Mouse (Mus musculus) regulatory T cell (primary cell): ENCODE measurements around the gene Acad12.
"Not testable (repeated sequence)": the region's sequence is repeated elsewhere in the genome, so short reads cannot be mapped to it uniquely, and the experiment has no call there.

Experiments used
- in situ Hi-C: fragments of 300-600 bp; cut with MboI, MseI; formaldehyde crosslinking; loops from one replicate; pipeline ENCODE4 v1.15.1; 2025; ENCODE audit warnings: high pct_unique_total_duplicates

Acad12 gene

DNA sequence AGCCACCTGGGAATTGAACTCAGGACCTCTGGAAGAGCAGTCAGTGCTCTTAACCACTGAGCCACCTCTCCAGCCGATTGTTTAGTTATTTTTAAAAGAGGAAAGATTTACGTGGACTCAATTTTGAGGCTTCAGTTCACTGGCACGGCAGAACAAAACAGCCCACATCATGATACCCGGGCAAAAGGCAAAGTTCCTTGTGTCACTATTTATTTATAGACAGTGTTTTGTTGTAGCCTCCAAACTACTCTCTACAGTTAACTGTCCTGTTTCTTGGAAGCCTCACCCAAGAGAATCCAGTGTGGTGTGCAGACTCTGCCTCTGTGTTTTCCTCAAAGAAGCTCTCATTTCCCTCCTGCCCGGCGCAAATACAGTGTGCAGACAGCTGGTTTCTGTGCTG, 6.7 kb downstream of the Acad12 start:
- in situ Hi-C loops: no loop called here

GRCm38 (mm10) chr5:121609556-121610135, 9.1 kb downstream of the Acad12 start:
- in situ Hi-C loops: loop anchor here (5.0 kb wide), 1 partner anchor 47 kb away; no protein-coding TSS in a partner anchor

DNA sequence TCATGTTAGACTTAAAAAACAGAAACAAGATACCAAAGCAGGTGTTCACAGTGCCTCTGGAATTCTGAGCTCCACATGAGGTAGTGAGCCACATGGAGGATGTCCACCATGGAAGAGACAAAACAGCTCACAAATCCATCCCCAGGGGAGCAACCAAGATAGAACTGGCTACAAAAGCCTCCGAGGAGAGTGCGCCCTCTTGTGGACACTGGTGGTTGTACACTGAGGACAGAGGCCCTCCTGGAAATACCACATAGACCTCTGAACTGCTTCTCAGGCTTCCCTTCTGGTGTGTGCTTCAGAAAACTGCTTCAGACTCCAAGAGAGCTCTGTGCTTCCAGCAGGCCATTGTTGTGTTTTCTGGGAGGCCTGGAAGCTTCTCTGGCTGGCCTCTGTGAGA, 12.6 kb downstream of the Acad12 start:
- in situ Hi-C loops: loop anchor here (5.0 kb wide), 1 partner anchor 44 kb away; no protein-coding TSS in a partner anchor

DNA sequence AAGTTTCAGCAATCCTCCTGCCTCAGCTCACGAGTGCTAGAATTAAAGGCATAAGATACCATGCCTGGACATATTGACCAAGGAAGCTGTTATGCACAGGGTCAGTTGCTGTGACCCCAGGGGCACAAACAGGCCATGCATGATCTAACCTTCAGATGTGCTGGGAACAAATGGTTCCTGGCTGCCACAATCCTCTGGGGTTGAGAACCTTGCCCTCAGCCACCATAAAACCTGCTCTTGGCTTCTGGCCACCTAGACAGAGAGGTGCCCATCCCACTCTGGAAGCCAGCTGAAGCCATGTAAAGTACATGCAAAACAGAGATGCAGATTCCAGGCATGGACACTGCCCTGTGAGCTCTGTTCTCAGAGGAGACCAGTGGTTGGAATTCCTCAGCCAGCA, 14.9 kb downstream of the Acad12 start:
- in situ Hi-C loops: not testable (repeated sequence)

DNA sequence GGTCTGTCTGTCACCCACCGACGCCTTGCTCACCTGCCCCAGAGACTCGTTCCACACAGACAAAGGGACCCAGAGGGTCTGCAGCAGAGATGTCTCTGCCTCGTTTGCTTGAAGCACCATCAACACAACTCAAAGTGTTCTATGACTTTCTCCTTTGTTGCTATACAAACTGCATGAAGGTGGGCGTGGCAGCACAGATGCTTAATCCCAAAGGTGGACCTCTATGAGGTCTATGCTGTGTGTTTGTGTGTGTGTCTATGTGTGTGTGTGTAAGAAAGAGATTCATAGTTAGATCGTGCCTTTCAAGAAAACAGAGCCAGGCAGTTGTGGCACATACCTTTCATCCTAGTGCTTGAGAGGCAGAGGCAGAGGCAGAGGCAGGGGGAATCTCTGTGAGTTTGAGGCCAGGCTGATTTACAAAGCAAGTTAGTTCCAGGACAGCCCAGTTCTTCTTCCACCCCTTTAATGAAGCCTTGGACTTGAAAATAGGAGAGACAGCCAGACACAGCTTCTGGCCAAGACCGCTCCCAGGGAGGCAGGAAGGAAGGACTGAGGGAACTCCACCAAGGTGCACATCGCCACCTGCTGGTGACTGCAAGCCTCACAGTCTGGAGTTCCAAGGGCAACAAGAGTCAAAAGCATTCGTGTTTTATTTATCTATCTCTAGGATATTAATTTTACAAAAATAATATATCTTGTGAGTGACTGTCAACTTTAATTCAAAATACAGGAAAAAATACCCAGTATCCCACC, 17.0 kb downstream of the Acad12 start:
- in situ Hi-C loops: no loop called here

GRCm38 (mm10) chr5:121598871-121599610, 19.7 kb downstream of the Acad12 start:
- in situ Hi-C loops: no loop called here

DNA sequence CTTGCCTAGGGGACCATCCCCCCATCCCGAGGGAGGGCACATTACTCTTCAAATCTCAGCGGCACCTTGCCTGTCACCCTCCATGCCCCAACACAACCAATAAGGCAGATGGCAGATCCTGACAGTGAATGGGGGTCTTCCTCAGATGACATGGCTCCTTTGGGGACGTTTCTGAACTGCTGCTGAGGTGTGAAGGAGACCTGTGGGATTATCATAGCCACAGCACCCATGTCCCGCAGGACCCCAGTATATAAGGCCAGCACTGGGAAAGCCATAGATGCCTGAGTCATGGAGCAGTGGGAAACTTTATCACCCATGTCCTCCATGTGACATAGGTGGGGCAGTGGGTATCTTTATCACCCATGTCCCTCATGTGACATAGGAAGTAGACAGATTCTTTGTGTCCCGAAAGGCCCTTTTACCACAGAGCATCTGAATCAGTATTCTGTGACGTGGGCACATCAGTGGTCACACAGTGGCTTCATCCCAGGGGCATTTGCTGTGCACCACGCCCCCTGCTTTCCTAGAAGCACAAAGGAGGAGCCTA, 20.7 kb downstream of the Acad12 start:
- in situ Hi-C loops: no loop called here

- in situ Hi-C loops: no loop called here
Measured at GRCm38 (mm10) chr5:121597332-121597731, 21.4 kb downstream of the Acad12 start.

DNA sequence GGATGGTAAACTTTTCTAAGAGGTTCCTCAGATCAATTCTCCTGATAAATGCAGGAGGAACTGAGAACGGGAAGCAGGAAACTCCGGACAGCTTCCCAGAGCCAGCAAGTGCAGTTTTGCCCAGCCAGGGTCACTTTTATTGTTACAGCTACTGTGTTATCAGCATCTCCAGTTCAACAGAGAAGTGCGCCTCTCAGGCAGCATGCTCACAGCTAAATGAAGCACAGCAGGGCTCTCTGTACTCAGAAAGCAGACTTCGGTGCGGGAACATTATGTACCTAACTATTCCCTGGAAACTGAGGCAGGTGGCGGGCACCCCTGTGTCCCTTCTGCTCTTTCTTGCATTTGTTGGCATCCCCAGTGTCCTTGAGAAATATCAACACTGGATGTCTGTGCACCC, 22.5 kb downstream of the Acad12 start:
- in situ Hi-C loops: no loop called here

DNA sequence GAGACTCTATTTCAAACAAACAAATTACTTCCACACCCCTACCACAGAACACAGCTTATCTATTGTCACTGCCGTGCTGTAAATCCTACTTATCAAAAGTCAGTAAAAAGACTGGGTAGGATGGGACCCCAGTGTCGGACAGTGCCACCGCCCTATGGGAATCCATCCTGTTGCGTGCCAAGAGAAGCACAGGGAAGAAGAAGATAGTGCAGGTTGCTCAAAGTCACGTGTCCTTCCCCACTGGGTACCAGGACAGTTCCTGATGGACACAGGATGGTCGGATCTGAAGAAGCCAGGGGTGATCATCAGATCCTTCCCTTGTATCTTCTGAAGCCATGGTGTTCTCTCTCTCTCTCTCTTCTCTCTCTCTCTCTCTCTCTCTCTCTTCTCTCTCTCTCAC, 23.0 kb downstream of the Acad12 start:
- in situ Hi-C loops: no loop called here

GRCm38 (mm10) chr5:121594714-121595313, 23.9 kb downstream of the Acad12 start:
- in situ Hi-C loops: no loop called here

GRCm38 (mm10) chr5:121593451-121594401, 25.0 kb downstream of the Acad12 start, which contains the start of gene Aldh2:
Gene Aldh2, minus strand, starts transcription at chr5:121593824.
- in situ Hi-C loops: no loop called here

- in situ Hi-C loops: no loop called here
Measured at GRCm38 (mm10) chr5:121592816-121593407, 25.8 kb downstream of the Acad12 start.

GRCm38 (mm10) chr5:121592064-121592815, 26.5 kb downstream of the Acad12 start:
- in situ Hi-C loops: no loop called here

DNA sequence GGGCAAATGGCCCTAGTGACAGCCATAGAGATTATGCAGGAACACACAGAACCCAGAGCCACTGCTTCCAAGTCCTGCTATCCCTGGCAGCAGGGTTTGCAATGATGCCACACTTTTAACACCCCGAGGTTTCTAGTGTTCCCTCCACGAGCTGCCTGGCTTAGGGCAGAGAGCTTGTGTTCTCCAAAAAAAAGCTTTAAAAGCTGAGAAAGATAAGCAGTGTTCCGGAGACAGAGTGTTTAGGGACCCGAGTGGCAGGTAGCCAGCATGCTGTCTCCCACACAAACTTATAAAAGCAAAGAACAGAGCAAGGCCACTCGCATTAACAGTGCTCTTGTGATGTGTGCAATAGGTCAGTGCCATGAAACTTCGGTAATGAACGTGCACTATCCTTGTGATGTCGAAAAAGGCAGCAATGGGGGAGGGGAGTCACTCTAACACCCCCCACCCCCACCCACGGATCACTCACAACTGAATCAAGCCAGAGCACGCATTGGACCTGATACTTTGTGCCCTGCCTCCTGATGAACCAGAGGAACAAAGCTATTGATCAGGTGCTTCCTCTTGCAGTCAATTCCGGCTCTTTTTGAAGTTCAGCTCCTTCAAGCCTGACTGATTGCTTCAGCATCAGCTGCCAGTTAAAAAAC, 27.2 kb downstream of the Acad12 start:
- in situ Hi-C loops: no loop called here

- in situ Hi-C loops: no loop called here
Measured at GRCm38 (mm10) chr5:121589928-121590327, 28.8 kb downstream of the Acad12 start.

DNA sequence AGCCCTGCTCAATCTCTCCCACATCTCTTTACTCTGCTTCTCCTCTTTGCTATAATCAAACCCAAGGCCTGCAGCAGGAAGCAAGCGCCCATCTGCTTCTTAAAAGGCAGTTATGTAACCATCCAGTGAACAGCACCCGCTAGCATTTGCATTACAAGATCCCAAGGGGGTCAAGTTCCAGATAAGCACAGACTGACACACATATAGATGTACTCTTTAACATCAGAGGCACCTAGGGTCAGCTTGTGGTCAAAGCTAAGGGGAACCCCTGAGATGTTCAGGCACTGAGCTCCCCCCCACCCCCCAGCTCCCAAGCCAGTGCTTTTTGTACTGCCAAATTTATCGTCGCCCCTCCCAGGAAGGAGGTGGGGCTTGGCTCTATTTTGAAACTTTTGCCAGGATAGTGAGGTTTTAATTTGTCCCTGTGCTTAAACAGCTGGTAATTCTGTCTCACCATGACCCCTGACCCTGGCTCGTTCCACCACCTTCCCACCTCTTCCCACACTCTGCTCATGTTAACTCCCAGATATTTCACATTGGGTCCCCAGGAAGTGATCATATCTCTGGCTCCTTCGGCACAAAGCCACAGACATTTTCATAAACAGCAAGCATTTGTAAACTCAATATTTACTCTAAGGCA, 32.2 kb downstream of the Acad12 start:
- in situ Hi-C loops: no loop called here

- in situ Hi-C loops: no loop called here
Measured at GRCm38 (mm10) chr5:121585699-121586098, 33.0 kb downstream of the Acad12 start.

GRCm38 (mm10) chr5:121585005-121585404, 33.7 kb downstream of the Acad12 start:
- in situ Hi-C loops: no loop called here
